In the genomic region with DNA sequence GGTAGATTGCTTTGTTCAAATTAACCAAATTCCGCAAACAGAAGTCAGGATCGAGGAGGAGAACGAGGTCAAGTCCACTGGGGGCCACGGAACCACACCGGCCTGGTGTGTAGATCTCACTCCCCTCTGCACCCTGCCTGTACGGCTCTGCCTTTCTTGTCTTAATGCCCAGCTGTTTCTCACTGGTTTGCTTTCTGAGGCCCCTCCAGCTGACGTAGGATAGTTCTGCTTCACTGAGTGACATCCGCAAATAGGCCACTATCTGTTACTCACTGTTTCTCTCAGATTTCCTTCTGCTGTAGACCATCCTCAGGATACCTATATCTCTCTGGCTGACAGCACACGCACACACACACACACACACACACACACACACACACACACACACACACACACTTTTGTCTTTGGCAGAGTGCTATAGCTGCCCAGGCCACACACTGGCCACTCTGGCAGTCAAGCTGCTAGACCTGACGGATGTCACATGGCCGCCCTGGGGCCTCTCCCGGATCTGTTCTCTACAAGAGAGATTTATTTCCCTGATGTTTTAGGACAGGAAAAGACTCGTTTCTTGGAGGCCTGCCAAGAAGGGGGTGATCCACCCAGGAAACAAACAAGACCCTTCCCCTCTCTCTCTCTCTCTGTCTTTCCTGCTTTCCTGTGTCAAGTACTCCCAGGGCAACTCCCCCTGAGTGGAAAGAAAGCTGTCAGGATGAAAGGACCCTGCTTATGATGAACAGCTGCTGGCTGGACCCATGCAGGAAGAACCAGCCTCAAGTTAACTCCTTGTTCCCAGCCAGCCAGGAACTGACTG, we compare ENCODE assay signal across 8 mouse cellular contexts.
DNase-seq lines count a peak whose midpoint lies in the region; ATAC-seq lines count a peak whose summit lies in the region.

No protein-coding gene starts in this region.

- no peaks in the 10 kb centered on the region for H3K9me3 ChIP-seq in heart, embryonic 11.5 days (replicated peaks; ENCODE audit: control insufficient read depth, low read length)
- no peaks in the 10 kb centered on the region for H3K9me3 ChIP-seq in lung, embryonic 16.5 days (ENCODE audit: control insufficient read depth, low read length)

- peak; percentile 83 for ATAC-seq in heart, embryonic 11.5 days (replicated peaks; ENCODE audit: insufficient number of reproducible peaks, low FRiP score, low TSS enrichment)
- peak; percentile 93 for ATAC-seq in lung, embryonic 16.5 days (ENCODE audit: low read depth)

- no peak overlapping the region for H3K4me3 ChIP-seq in heart, embryonic 11.5 days (ENCODE audit: low read depth, low read length)
- H3K4me3 ChIP-seq in lung, embryonic 16.5 days (ENCODE audit: low read length) = no peak overlapping the region

- H3K36me3 ChIP-seq in heart, embryonic 11.5 days (ENCODE audit: control insufficient read depth, insufficient read depth, low read length) = no peaks in the 10 kb centered on the region
- no peaks in the 10 kb centered on the region for H3K36me3 ChIP-seq in lung, embryonic 16.5 days (ENCODE audit: control insufficient read depth, insufficient read depth, low read length)

- intact Hi-C loops in left cerebral cortex, postnatal 14 days (cut with DNase I) = no loop called here

- no peaks in the 10 kb centered on the region for H3K27me3 ChIP-seq in heart, embryonic 11.5 days (ENCODE audit: control insufficient read depth, insufficient read depth, low read length)
- H3K27me3 ChIP-seq in lung, embryonic 16.5 days (ENCODE audit: control insufficient read depth, insufficient read depth, low read depth, low read length) = no peaks in the 10 kb centered on the region

- no peak overlapping the region for H3K9ac ChIP-seq in heart, embryonic 11.5 days (ENCODE audit: low read depth, low read length)
- no peak overlapping the region for H3K9ac ChIP-seq in lung, embryonic 16.5 days (ENCODE audit: low read length)

- peak overlapping the region; percentile 25; the same call in 1 of the 2 replicates for H3K4me2 ChIP-seq in heart, embryonic 11.5 days
- H3K4me2 ChIP-seq in lung, embryonic 16.5 days (ENCODE audit: low read depth, low read length) = peak overlapping the region; percentile 21; the same call in 1 of the 2 replicates

- peaks cover 18% of the 10 kb centered on the region for H3K4me1 ChIP-seq in heart, embryonic 11.5 days (ENCODE audit: control insufficient read depth, insufficient read depth, low read length)
- H3K4me1 ChIP-seq in lung, embryonic 16.5 days (replicated peaks; ENCODE audit: control insufficient read depth, insufficient read depth, low read length) = peaks cover 12% of the 10 kb centered on the region

- H3K27ac ChIP-seq in heart, embryonic 11.5 days (ENCODE audit: low read depth, low read length) = peak overlapping the region; percentile 65
- H3K27ac ChIP-seq in lung, embryonic 16.5 days (ENCODE audit: low read length) = peak overlapping the region; percentile 54

- 38% methylated on average over 13 of the region's 13 CpGs for WGBS in heart, embryonic 11.5 days (ENCODE audit: insufficient replicate concordance)
- WGBS in lung, embryonic 16.5 days = 27% methylated on average over 13 of the region's 13 CpGs

- peak; percentile 10 to 33 for DNase-seq in cerebellum, postnatal 14 days
- no peak for DNase-seq in cerebellum, adult 9-11 months
- peak; percentile 63 for DNase-seq in kidney, adult 9 months
- DNase-seq in yolk sac, embryonic 10.5 days (ENCODE audit: low spot score) = peak; percentile 64
- no peak for DNase-seq in left cerebral cortex, postnatal 14 days (ENCODE audit: low spot score in 2 of 2)
- DNase-seq in frontal cortex, postnatal 10 days (ENCODE audit: low spot score in 2 of 2) = no peak

Comparison
In these comparisons a context has a peak if more than half of its experiments do, and no peak if none do; other contexts are left out.
1. DNase-seq: peak in cerebellum, postnatal 14 days (2 of 2), kidney, adult 9 months (single experiment) and yolk sac, embryonic 10.5 days (single experiment); none in cerebellum, adult 9-11 months (single experiment), left cerebral cortex, postnatal 14 days (0 of 2) and frontal cortex, postnatal 10 days (0 of 2).